18 mouse cellular contexts compared by ENCODE assay signal in the genomic region with DNA sequence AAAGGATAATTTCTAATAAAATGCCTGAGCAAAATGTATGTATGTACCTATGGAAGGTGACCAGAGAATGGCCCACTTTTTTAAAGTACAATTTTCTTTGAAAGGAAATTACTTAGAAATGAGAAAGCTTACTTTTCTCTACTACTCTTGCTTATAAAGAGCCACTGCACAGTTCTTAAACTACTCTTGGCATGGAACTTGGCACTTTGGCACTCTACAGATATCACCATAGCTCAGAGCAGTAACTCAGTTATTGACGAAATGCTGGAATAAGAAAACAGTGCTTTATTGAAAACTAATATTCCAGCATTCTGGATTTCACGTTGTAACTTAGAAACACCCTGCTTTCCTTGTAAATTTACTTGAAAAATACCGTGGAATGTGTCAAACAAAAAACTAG. TPM values are rescaled to one million over a fixed set of nuclear protein-coding genes. Genes with fewer than 3 reads are reported as not detected.
DNase-seq lines count a peak whose midpoint lies in the region; ATAC-seq and TF ChIP-seq lines count a peak whose summit lies in the region.
"Had no signal": no experiment of that assay in that cellular context is flagged by ENCODE, and none has a peak within 500 bp of the region (broad histone marks: within the 10 kb centered on the region; RNA-seq: fewer than 3 reads in every experiment).

No protein-coding gene starts in this region.

- DNase-seq in cerebellum, postnatal 10 days, result peak; percentile 23 to 34
- no peak for DNase-seq in cerebellum, postnatal 4 days (ENCODE audit: low spot score in 2 of 2)
- DNase-seq in heart, adult 8-10 months (ENCODE audit: low spot score), result no peak
- DNase-seq in liver, adult 2 months (ENCODE audit: extremely low read depth, low read depth, low spot score), result peak; percentile 73
- no peak for DNase-seq in liver, postnatal 0 days
- no peak for DNase-seq in embryonic facial prominence, embryonic 14.5 days (ENCODE audit: low spot score)
- no peak for DNase-seq in adrenal gland, postnatal 14 days
- DNase-seq: cerebellum, adult 9-11 months; embryo, embryonic 11 days; forebrain, postnatal 0 days; kidney, postnatal 14 days had no signal

- no peak for TF ChIP-seq CTCF in liver, adult 2 months (IDR thresholded peaks at IDR 0.05; ENCODE audit: low read depth, low read length)
- no peak for TF ChIP-seq CTCF in liver, postnatal 0 days (IDR thresholded peaks at IDR 0.05; ENCODE audit: low read depth)

- no peak for TF ChIP-seq EP300 in liver, postnatal 0 days (IDR thresholded peaks at IDR 0.05; ENCODE audit: low read depth)

- no peak overlapping the region for H3K9ac ChIP-seq in heart, embryonic 14.5 days (ENCODE audit: low read length)
- H3K9ac ChIP-seq in liver, adult 2 months (ENCODE audit: low read depth, low read length), result no peak overlapping the region
- H3K9ac ChIP-seq in liver, postnatal 0 days (replicated peaks), result no peak overlapping the region
- H3K9ac ChIP-seq in embryonic facial prominence, embryonic 14.5 days (ENCODE audit: low read depth, low read length), result no peak overlapping the region
- H3K9ac ChIP-seq: forebrain, postnatal 0 days; hindbrain, embryonic 12.5 days; lung, embryonic 15.5 days had no signal

- H3K9me3 ChIP-seq in heart, embryonic 14.5 days (ENCODE audit: control insufficient read depth, low read length), result no peaks in the 10 kb centered on the region
- no peaks in the 10 kb centered on the region for H3K9me3 ChIP-seq in liver, postnatal 0 days (ENCODE audit: low read length)
- H3K9me3 ChIP-seq in embryonic facial prominence, embryonic 14.5 days (ENCODE audit: control insufficient read depth, low read length), result no peaks in the 10 kb centered on the region
- H3K9me3 ChIP-seq: G1E; hindbrain, embryonic 12.5 days; lung, embryonic 15.5 days; neural tube, embryonic 13.5 days had no signal

- peaks cover 16 to 56% of the 10 kb centered on the region in 2 experiments for H3K4me1 ChIP-seq in heart, embryonic 14.5 days (ENCODE audit: control insufficient read depth in 2 of 2, insufficient read depth in 2 of 2, low read length in 2 of 2)
- H3K4me1 ChIP-seq in liver, adult 2 months (ENCODE audit: control insufficient read depth, insufficient read depth, low read length), result peaks cover 24% of the 10 kb centered on the region
- peaks cover 25% of the 10 kb centered on the region for H3K4me1 ChIP-seq in liver, postnatal 0 days (ENCODE audit: insufficient read depth)
- H3K4me1 ChIP-seq in embryonic facial prominence, embryonic 14.5 days (ENCODE audit: control insufficient read depth, insufficient read depth, low read length), result peaks cover 27% of the 10 kb centered on the region

- peaks cover 15% of the 10 kb centered on the region for H3K79me2 ChIP-seq in liver, adult 2 months (ENCODE audit: control insufficient read depth, insufficient read depth, low read length)

- ATAC-seq in heart, embryonic 14.5 days (ENCODE audit: insufficient number of reproducible peaks, insufficient read depth, low FRiP score, low read depth), result no peak
- no peak for ATAC-seq in liver, postnatal 0 days
- ATAC-seq in embryonic facial prominence, embryonic 14.5 days (ENCODE audit: low read depth), result no peak
- ATAC-seq: CD4-positive, CD25-positive, alpha-beta regulatory T cell, adult 4 months; forebrain, postnatal 0 days; intestine, embryonic 16.5 days had no signal

- TF ChIP-seq POLR2A in liver, adult 2 months (IDR thresholded peaks at IDR 0.05; ENCODE audit: extremely low read depth, insufficient read depth, low read length), result no peak

- H3K27ac ChIP-seq in heart, embryonic 14.5 days (replicated peaks in 1 of 2; ENCODE audit: control insufficient read depth in 1 of 2, insufficient read depth in 1 of 2, low read depth in 2 of 2, low read length in 2 of 2), result no peak overlapping the region
- no peak overlapping the region for H3K27ac ChIP-seq in liver, adult 2 months (replicated peaks; ENCODE audit: insufficient read depth, low read depth, low read length)
- no peak overlapping the region for H3K27ac ChIP-seq in liver, postnatal 0 days (ENCODE audit: low read depth)
- peak overlapping the region; percentile 21; the same call in 1 of the 2 replicates for H3K27ac ChIP-seq in embryonic facial prominence, embryonic 14.5 days (replicated peaks; ENCODE audit: low read depth, low read length)
- H3K27ac ChIP-seq: hindbrain, embryonic 12.5 days; lung, embryonic 15.5 days; neural tube, embryonic 13.5 days had no signal

- no peak overlapping the region for H3K4me3 ChIP-seq in heart, embryonic 14.5 days (ENCODE audit: control insufficient read depth in 1 of 2, insufficient read depth in 1 of 2, low read depth in 1 of 2, low read length in 2 of 2)
- no peak overlapping the region for H3K4me3 ChIP-seq in liver, adult 2 months (ENCODE audit: insufficient read depth, low read depth, low read length)
- no peak overlapping the region for H3K4me3 ChIP-seq in liver, postnatal 0 days (ENCODE audit: low read depth, low read length)
- peak overlapping the region; percentile 7; the same call in 1 of the 2 replicates for H3K4me3 ChIP-seq in embryonic facial prominence, embryonic 14.5 days (ENCODE audit: low read depth, low read length)
- H3K4me3 ChIP-seq: hindbrain, embryonic 12.5 days; neural tube, embryonic 13.5 days had no signal

- peaks cover 10% of the 10 kb centered on the region for H3K36me3 ChIP-seq in heart, embryonic 14.5 days (ENCODE audit: control insufficient read depth, insufficient read depth, low read length)
- peaks cover 6% of the 10 kb centered on the region for H3K36me3 ChIP-seq in liver, adult 2 months (ENCODE audit: control insufficient read depth, insufficient read depth, low read length)
- peaks cover 1% of the 10 kb centered on the region for H3K36me3 ChIP-seq in liver, postnatal 0 days (replicated peaks; ENCODE audit: insufficient read depth, low read length)
- peaks cover 7% of the 10 kb centered on the region for H3K36me3 ChIP-seq in embryonic facial prominence, embryonic 14.5 days (ENCODE audit: control insufficient read depth, insufficient read depth, low read length)

- WGBS in heart, embryonic 14.5 days, result 84% methylated on average over 3 of the region's 3 CpGs
- 28% methylated on average over 3 of the region's 3 CpGs for WGBS in liver, adult 2 months
- WGBS in liver, postnatal 0 days (ENCODE audit: insufficient replicate concordance), result 88% methylated on average over 3 of the region's 3 CpGs
- WGBS in embryonic facial prominence, embryonic 14.5 days, result 76% methylated on average over 3 of the region's 3 CpGs

- H3K27me3 ChIP-seq in heart, embryonic 14.5 days (ENCODE audit: control insufficient read depth, insufficient read depth, low read length), result no peaks in the 10 kb centered on the region
- H3K27me3 ChIP-seq in liver, adult 2 months (ENCODE audit: control insufficient read depth, insufficient read depth, low read length), result no peaks in the 10 kb centered on the region
- no peaks in the 10 kb centered on the region for H3K27me3 ChIP-seq in liver, postnatal 0 days (ENCODE audit: insufficient read depth, low read length)
- no peaks in the 10 kb centered on the region for H3K27me3 ChIP-seq in embryonic facial prominence, embryonic 14.5 days (replicated peaks; ENCODE audit: control insufficient read depth, insufficient read depth, low read length)
- H3K27me3 ChIP-seq: hindbrain, embryonic 12.5 days; lung, embryonic 15.5 days; neural tube, embryonic 13.5 days had no signal

- peak overlapping the region; percentile 76 for H3K4me2 ChIP-seq in heart, embryonic 14.5 days (ENCODE audit: low read length)
- H3K4me2 ChIP-seq in liver, postnatal 0 days (ENCODE audit: low read depth, low read length), result no peak overlapping the region
- peak overlapping the region; percentile 26; the same call in 1 of the 2 replicates for H3K4me2 ChIP-seq in embryonic facial prominence, embryonic 14.5 days (ENCODE audit: low read depth, low read length)

RNA-seq across cellular contexts. Expression of a gene that starts 3.0 kb away (rescaled TPM):
- 154 and 156 TPM in 2 replicates for polyA plus RNA-seq in heart, embryonic 14.5 days (2014; fragmentation: Nextera tagmentation; extraction: Ambion mirVana)
- 100 to 1,000 TPM; 329 to 372 (median 356) TPM for total RNA-seq in heart, adult 8-10 months (2022)
- total RNA-seq in liver, adult 2 months (2014; rRNA removed), result 28.2 and 31.8 TPM in 2 replicates
- polyA plus RNA-seq in liver, adult 2 months (2012; rRNA removed), result 7.7 and 8.0 TPM in 2 replicates
- polyA plus RNA-seq in liver, postnatal 0 days (2015; fragmentation: Nextera tagmentation; extraction: Ambion mirVana), result 84.8 and 91.2 TPM in 2 replicates
- 146 and 157 TPM in 2 replicates for polyA plus RNA-seq in embryonic facial prominence, embryonic 14.5 days (2014; fragmentation: Nextera tagmentation; extraction: Ambion mirVana)
- total RNA-seq in adrenal gland, postnatal 14 days (2021), result 266 and 290 TPM in 2 replicates

RNA-seq across cellular contexts. Expression of a gene that starts 43.7 kb away (rescaled TPM):
- 27.7 and 29.3 TPM in 2 replicates for polyA plus RNA-seq in heart, embryonic 14.5 days (2014; fragmentation: Nextera tagmentation; extraction: Ambion mirVana)
- total RNA-seq in heart, adult 8-10 months (2022), result 1 to 10 TPM in 1 of 4 experiments, under 1 TPM in 3; 0.66 to 1.3 (median 0.76) TPM
- total RNA-seq in liver, adult 2 months (2014; rRNA removed), result 5.0 and 6.2 TPM in 2 replicates
- 1.8 and 2.6 TPM in 2 replicates for polyA plus RNA-seq in liver, adult 2 months (2012; rRNA removed)
- 8.3 and 8.5 TPM in 2 replicates for polyA plus RNA-seq in liver, postnatal 0 days (2015; fragmentation: Nextera tagmentation; extraction: Ambion mirVana)
- polyA plus RNA-seq in embryonic facial prominence, embryonic 14.5 days (2014; fragmentation: Nextera tagmentation; extraction: Ambion mirVana), result 1.9 TPM in 2 replicates
- total RNA-seq in adrenal gland, postnatal 14 days (2021), result 8.4 and 8.9 TPM in 2 replicates

Comparison
In these comparisons a context has a peak if more than half of its experiments do, and no peak if none do; other contexts are left out.
1. DNase-seq: peak in cerebellum, postnatal 10 days (2 of 2) and liver, adult 2 months (single experiment); none in cerebellum, postnatal 4 days (0 of 2), heart, adult 8-10 months (single experiment), liver, postnatal 0 days (single experiment), embryonic facial prominence, embryonic 14.5 days (single experiment) and adrenal gland, postnatal 14 days (single experiment).